Mouse (Mus musculus) kidney, adult 11 months (tissue): Measurements from ENCODE around the gene Zyg11a.
"Not testable (repeated sequence)": the region's sequence is repeated elsewhere in the genome, so short reads cannot be mapped to it uniquely, and the experiment has no call there.

ENCODE experiments used
- DNase-seq: peaks from one replicate; pipeline ENCODE4 v3.0.0; 2022

Gene Zyg11a

DNA sequence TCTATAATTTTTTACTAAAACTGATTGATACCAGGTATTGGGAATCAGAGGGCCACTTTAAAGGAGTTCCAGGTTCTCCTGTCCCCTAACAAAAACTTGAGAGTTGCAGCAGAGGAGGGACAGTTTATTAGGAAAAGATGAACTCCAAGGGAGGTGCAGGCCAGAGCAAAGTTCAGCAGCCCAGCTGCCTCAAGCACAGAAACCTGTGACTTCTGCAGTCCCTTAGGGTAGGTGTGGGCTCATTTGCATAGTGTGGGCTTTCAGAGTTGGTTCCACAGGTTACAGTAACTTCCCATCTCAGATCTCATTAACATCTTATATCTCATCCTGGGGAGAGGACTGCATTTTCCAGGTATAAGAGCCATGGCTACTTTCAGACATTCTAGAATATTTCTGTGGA is 74.1 kb downstream of the Zyg11a start:
- peak; percentile 60 for DNase-seq

DNA sequence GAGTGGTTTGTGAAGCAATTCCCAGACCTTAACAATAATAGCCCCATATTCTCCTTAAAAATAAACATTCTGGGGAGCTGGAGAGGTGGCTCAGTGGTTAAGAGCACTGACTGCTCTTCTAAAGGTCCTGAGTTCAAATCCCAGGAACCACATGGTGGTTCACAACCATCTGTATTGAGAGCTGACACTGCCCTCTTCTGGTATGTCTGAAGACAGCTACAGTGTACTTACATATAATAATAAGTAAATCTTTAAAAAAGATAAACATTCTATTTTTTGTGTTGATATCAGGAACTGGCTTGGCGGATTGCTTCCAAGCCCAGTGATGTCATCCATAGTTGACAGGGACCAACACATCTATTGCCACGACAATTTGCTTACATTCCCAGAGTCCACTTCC is 74.7 kb downstream of the Zyg11a start:
- DNase-seq: not testable (repeated sequence)

DNA sequence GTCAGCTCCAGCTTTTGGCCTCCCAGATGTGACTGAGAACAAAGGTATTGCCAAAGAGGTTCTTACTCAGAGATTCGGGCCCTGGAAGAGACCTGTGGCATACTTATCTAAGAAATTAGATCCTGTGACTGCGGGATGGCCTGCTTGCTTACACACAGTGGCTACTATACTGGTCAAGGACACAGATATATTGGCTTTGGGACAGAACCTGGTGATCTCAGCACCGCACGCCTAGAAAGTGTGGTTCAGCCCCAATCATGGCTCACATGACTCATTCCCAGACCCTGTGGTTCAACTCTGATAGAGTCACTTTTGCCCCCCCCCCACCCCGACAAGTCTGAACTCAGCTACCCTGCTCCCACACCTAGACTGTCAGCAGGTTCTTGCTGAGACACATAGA is 80.9 kb downstream of the Zyg11a start:
- DNase-seq: no peak
